Mouse (Mus musculus): ENCODE measurements around the gene 1500011B03Rik. TPM values are rescaled to one million over a fixed set of nuclear protein-coding genes. Genes with fewer than 3 reads are reported as not detected.
"Not testable (repeated sequence)": the region's sequence is repeated elsewhere in the genome, so short reads cannot be mapped to it uniquely, and the experiment has no call there.

1500011B03Rik gene
- total RNA-seq (2017) = 59.4 and 74.8 TPM in 2 replicates

DNA sequence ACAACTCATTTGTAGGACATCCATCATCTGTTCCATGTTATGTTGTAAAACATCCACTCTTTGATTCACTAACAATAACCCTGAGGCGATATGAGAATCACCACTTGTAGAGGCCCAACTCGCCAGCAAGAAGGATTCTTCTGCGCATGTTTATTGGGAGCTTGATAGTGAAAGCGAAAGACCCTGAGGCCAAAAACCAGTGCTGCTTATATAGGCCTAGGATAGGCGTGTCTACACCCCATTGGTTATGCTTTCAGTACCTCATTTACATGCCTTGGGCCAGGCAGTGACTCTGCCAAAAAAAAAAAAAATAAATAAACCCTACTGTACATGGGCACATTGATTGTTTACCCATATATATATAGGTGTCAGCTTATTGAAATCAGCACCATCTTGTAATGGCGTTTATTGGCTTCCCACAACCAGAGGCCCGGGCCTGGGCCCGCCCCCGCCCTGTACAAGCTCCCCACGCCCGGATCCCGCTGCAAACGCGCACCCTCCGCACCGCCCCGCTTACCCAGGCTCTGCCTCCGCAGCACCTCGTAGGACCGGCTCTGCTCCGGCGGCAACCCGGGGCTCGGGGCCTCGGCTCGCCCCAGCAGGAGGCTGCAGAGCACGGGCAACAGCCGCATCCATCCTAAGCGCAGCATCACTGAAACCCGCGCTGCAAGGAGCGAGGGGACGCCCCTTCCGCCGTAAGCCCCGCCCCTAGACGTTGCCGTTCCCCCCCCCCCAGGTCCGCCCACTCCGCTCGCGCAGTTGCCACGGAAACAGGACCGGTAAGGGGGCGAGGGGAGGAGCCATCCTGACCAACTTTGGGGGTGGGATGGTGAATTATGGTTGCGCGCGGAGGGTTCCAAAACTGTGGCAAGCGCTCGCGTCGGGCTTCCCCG is at the start of gene 1500011B03Rik:
1500011B03Rik (minus strand) TSS at position 673 of the 893 bp plus-strand sequence.
- peak; percentile 29 for ATAC-seq (replicated peaks; ENCODE audit: low read depth, poor library complexity, severe bottlenecking)

DNA sequence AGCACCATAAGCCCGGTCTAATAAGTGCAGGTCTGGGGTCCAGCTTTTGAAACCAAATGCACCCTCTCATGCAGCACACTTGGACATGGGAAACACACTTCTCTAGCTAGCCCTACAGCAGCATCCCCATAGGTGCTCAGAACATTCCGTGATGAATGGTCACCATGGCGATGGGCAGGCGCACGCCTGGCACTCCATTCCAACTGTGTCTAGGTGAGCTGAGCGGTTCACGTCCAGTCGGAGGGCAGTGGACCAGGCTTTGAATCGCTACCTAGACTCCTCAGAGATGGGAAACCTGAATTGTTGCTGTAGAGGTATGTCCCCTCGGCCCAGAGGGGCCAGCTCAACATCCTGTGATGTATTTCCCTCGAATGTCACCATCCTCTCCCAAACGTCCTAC is 42.0 kb upstream of the 1500011B03Rik start:
- no peak for ATAC-seq (replicated peaks; ENCODE audit: low read depth, poor library complexity, severe bottlenecking)

DNA sequence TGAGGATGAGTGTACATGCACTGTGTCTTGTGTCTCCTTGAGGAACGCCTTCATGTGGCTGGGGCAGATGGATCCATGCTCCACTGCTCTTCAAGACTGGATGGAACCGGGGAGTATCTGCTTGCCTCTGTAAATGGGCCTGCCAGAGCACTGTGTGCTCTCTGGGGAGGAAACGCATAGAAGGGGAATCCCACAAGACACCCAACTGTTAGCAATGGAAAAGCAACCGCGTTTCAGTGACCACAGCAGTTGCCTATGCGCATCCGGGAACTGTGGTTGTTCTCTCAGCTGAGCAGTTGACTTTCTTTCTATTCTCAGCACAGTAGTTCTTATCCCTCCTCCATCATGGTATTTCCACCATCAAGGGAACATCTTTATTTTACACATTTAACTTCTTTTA is 41.5 kb upstream of the 1500011B03Rik start:
- ATAC-seq (replicated peaks; ENCODE audit: low read depth, poor library complexity, severe bottlenecking) = no peak

DNA sequence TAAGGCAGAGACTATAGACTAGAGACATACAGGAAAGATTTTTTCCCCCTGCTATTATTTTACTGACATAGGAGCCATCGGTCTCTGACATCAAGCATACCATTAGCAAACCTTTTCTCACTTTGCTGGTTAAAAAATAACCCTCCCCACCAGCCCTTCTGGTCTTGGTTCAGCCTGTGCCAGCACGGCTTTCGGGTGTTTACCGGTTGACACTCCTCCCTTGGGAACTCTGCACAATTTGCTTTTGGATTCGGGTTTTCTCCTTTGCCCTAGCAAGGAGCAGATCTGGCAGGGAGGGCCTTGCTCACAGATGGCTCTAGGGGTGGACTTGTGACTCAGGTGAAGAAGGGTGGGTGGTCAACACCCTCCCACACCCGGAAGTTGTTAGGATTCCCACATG is 38.5 kb upstream of the 1500011B03Rik start:
- ATAC-seq (replicated peaks; ENCODE audit: low read depth, poor library complexity, severe bottlenecking) = no peak

- peak; percentile 80; the same call in 1 of the 2 replicates for ATAC-seq (replicated peaks; ENCODE audit: low read depth, poor library complexity, severe bottlenecking)
These were observed 36.0 kb upstream of the 1500011B03Rik start for GRCm38 (mm10) chr5:114859253-114859652.

- no peak for ATAC-seq (replicated peaks; ENCODE audit: low read depth, poor library complexity, severe bottlenecking)
These were observed 35.3 kb upstream of the 1500011B03Rik start, which contains the start of gene Gm9936 for GRCm38 (mm10) chr5:114858582-114858981. Gene Gm9936 (minus strand): TSS chr5:114858682.

GRCm38 (mm10) chr5:114853364-114853763 is 30.1 kb upstream of the 1500011B03Rik start, which contains the start of gene 4930519G04Rik:
Gene 4930519G04Rik (plus strand): TSS chr5:114853664.
- ATAC-seq (replicated peaks; ENCODE audit: low read depth, poor library complexity, severe bottlenecking) = not testable (repeated sequence)

- ATAC-seq (replicated peaks; ENCODE audit: low read depth, poor library complexity, severe bottlenecking) = no peak
These were observed 28.4 kb upstream of the 1500011B03Rik start for GRCm38 (mm10) chr5:114851565-114852236.

GRCm38 (mm10) chr5:114844371-114844770 is 21.1 kb upstream of the 1500011B03Rik start:
- not testable (repeated sequence) for ATAC-seq (replicated peaks; ENCODE audit: low read depth, poor library complexity, severe bottlenecking)

- no peak for ATAC-seq (replicated peaks; ENCODE audit: low read depth, poor library complexity, severe bottlenecking)
These were observed 19.4 kb upstream of the 1500011B03Rik start for GRCm38 (mm10) chr5:114842674-114843073.

GRCm38 (mm10) chr5:114842155-114842554 is 18.9 kb upstream of the 1500011B03Rik start:
- not testable (repeated sequence) for ATAC-seq (replicated peaks; ENCODE audit: low read depth, poor library complexity, severe bottlenecking)

- ATAC-seq (replicated peaks; ENCODE audit: low read depth, poor library complexity, severe bottlenecking) = not testable (repeated sequence)
These were observed 17.2 kb upstream of the 1500011B03Rik start for GRCm38 (mm10) chr5:114840481-114840880.

DNA sequence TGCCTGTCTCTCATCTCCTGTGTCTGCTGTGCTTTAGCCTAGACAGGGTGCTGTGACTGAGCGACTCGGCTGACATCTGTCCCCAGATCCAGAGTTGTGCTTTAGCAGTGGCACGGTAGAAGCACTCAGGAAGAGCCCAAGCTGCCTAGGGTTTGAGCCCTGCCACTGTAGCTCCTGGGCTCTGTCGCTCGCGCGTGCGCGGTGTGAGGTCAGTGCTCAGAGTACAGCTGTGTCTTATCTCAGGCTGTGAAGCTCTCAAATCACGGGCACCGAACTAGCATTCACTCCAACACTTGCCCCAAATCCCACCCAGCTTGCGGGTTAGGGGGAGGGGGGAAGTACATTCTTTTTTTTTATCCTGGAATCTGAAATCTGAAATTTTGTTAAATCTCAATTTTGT is 13.6 kb upstream of the 1500011B03Rik start:
- ATAC-seq (replicated peaks; ENCODE audit: low read depth, poor library complexity, severe bottlenecking) = no peak

- no peak for ATAC-seq (replicated peaks; ENCODE audit: low read depth, poor library complexity, severe bottlenecking)
These were observed 6.5 kb upstream of the 1500011B03Rik start for GRCm38 (mm10) chr5:114829740-114830139.

GRCm38 (mm10) chr5:114827427-114827826 is 4.2 kb upstream of the 1500011B03Rik start:
- ATAC-seq (replicated peaks; ENCODE audit: low read depth, poor library complexity, severe bottlenecking) = 0 out of 2 replicates have a peak, but pooled peaks have one; percentile 6

- peak; percentile 88 for ATAC-seq (replicated peaks; ENCODE audit: low read depth, poor library complexity, severe bottlenecking)
These were observed 2.9 kb upstream of the 1500011B03Rik start for GRCm38 (mm10) chr5:114825978-114826691.

DNA sequence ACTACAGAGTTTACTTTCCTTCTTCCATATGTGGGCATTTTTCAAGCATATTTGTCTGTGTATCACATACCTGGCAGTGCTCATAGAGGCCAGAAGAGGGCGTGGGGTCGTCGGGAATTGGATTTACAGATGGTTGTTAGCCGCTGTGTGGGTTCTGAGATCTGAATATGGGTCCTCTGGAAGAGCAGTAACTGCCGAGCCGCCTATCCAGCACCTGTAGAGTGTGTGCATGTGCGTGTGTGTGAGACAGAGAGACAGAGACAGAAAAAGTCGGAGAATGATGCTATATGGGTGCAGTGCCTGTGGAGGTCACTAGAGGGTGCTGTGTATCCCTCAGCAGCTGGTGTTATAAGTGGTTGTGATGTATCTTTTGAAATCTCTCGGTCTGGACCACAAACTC is 929 bp upstream of the 1500011B03Rik start:
- ATAC-seq (replicated peaks; ENCODE audit: low read depth, poor library complexity, severe bottlenecking) = peak; percentile 73

GRCm38 (mm10) chr5:114818124-114818523 is 5.1 kb downstream of the 1500011B03Rik start:
- no peak for ATAC-seq (replicated peaks; ENCODE audit: low read depth, poor library complexity, severe bottlenecking)

GRCm38 (mm10) chr5:114816599-114816998 is 6.7 kb downstream of the 1500011B03Rik start:
- ATAC-seq (replicated peaks; ENCODE audit: low read depth, poor library complexity, severe bottlenecking) = no peak

- ATAC-seq (replicated peaks; ENCODE audit: low read depth, poor library complexity, severe bottlenecking) = peak; percentile 79
These were observed 9.6 kb downstream of the 1500011B03Rik start for GRCm38 (mm10) chr5:114813525-114814181.
